Mouse (Mus musculus): Measurements from ENCODE around the gene Tmem177. TPM values are rescaled to one million over a fixed set of nuclear protein-coding genes. Genes with fewer than 3 reads are reported as not detected.

The Tmem177 gene
- polyA plus RNA-seq, 1 experiment, result 5.3 TPM

- no peak for DNase-seq (ENCODE audit: low read depth, low spot score)
- 62% methylated on average over 4 of the region's 4 CpGs for WGBS
These were observed 21.1 kb downstream of the Tmem177 start for GRCm38 (mm10) chr1:119891865-119892264.

GRCm38 (mm10) chr1:119891149-119891548 lies 21.9 kb downstream of the Tmem177 start:
- 79% methylated on average over 9 of the region's 9 CpGs for WGBS
- no peak for DNase-seq (ENCODE audit: low read depth, low spot score)

DNA sequence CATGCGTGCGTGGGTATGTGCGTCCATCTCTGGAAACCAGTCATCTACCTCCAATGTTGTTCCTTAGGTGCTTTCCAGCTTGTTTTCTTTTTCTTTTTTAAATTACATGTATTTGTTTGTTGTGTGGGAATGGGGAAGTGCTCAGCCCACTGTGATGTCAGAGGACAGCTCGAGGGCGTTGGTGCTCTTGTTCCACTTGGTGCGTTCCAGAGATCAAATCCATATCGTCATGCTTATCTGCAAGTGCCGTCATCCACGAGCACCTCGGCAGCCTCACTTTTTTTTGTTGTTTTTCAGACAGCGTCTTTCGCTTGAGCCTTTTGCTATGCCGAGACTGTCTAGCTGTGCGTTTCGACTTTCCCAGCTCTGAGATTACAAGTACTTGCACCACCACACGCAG lies 23.7 kb downstream of the Tmem177 start:
- WGBS, result 79% methylated on average over 16 of the region's 16 CpGs
- no peak for DNase-seq (ENCODE audit: low read depth, low spot score)

- WGBS, result 55% methylated on average over 7 of the region's 7 CpGs
- DNase-seq (ENCODE audit: low read depth, low spot score), result no peak
These were observed 26.7 kb downstream of the Tmem177 start for GRCm38 (mm10) chr1:119886320-119886719.

DNA sequence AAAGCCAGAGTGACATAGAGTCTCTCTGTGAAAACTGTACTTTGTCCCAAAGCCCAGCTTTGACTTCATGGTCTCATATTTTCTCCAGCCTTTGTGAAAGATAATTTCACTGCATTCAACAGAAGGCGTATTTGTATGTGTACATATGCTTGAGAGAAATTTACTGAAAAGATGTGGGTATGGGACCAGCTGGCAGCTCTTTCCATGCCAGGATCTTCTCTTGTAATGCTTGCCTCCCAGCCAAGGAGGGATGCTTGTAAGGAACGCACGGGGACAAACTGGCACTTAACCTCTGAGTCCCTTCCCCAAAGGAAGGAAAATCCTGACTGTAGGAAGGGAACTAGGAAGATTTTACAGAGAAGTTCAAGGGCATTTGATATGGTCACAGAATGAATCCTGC lies 28.7 kb downstream of the Tmem177 start:
- WGBS, result 82% methylated on average over 3 of the region's 3 CpGs
- DNase-seq (ENCODE audit: low read depth, low spot score), result no peak

DNA sequence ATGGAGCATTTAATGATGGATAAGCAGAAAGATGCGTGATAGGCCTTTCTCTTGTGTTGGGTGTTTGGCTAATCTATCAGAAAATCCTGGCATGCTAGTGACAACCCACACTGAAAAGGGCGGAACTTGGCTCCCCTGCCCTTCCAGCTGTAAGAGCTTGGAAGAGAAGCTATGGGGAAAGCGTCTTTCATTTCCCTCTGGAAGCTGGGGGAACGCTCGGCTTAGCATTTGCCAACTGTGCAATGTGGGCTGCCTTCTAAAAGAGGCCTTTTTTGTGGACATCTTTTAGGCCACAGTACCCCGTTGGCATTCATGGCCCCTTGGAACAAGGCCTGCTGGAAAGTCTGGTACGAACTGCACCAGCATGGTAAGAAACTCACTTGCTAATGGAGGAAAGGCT lies 34.1 kb downstream of the Tmem177 start:
- 76% methylated on average over 7 of the region's 7 CpGs for WGBS
- DNase-seq (ENCODE audit: low read depth, low spot score), result no peak

DNA sequence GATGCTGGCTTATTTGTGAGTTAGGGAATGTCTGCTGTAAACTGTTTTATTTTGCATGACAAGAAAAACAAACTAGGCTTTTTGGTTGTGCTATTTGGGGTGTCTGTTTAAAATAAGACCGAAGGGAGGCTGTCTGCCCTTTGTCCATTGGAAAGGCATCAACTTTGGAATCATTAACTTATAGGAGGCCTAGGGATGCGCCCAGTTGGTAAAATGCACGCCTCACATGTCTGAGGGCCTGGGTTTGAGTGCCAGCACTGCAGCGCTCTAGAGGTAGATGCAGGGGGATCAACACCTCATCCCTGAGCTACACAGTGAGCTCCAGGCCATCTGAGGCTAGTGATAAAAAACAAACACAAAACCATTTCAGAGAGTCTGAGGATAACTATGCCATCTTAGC lies 35.5 kb downstream of the Tmem177 start:
- WGBS, result 56% methylated on average over 4 of the region's 4 CpGs
- DNase-seq (ENCODE audit: low read depth, low spot score), result no peak

GRCm38 (mm10) chr1:119868395-119869161 lies 44.4 kb downstream of the Tmem177 start:
- no peak for DNase-seq (ENCODE audit: low read depth, low spot score)
- 74% methylated on average over 13 of the region's 13 CpGs for WGBS

GRCm38 (mm10) chr1:119867300-119867699 lies 45.7 kb downstream of the Tmem177 start:
- WGBS, result 37% methylated on average over 2 of the region's 2 CpGs
- no peak for DNase-seq (ENCODE audit: low read depth, low spot score)

DNA sequence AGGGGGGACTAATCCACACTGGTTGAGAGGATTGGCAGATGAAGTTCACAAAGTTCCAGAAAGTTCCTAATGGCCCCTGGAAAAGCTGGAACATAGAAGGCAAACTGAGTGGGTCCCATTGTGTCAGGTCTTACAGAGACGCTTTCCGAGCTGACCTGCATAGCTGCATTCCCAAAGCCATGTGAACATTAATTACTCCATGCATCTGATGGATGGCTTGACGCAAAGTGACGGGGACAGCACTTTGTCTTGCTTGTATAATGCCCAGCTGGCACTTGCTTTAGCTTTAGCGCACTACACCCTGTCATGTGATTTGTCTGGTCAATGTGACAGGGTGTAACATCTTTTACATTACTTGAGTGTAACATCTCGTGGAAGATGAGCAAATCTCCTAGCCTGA lies 47.7 kb downstream of the Tmem177 start:
- 86% methylated on average over 6 of the region's 6 CpGs for WGBS
- no peak for DNase-seq (ENCODE audit: low read depth, low spot score)

GRCm38 (mm10) chr1:119863507-119864296 lies 49.3 kb downstream of the Tmem177 start:
- DNase-seq (ENCODE audit: low read depth, low spot score), result no peak
- 57% methylated on average over 7 of the region's 7 CpGs for WGBS

DNA sequence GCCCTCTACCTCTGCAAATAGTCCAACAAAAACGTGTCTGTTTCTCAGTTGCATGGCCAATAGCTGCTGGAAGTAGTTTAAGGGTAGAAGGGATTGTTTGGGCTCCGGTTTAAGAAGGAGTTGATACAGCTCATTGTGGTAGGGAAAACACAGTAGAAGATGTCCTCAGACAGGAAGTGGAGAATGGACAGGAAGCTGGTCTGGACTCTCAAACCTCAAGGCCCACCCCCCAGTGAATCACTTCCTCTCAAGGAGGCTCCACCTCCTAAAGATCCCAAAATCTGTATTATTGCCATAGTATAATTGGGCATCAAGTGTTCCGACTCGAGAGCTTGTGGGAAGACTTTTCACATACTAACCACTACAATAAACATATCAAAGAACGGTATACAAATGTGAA lies 53.4 kb downstream of the Tmem177 start:
- 77% methylated on average over 5 of the region's 5 CpGs for WGBS

More for the DNA sequence above, 53.4 kb downstream of the Tmem177 start:
- DNase-seq (ENCODE audit: low read depth, low spot score), result no peak

Other genes starting within 250 kb of the Tmem177 start
- gene Ptpn4, start 75.6 kb downstream of the Tmem177 start, polyA plus RNA-seq (2012; rRNA removed), result 0.58 and 1.0 TPM in 2 replicates
- not detected in 2 replicates for gene Cfap221, start 84.0 kb upstream of the Tmem177 start, polyA plus RNA-seq (2012; rRNA removed)
- 0.67 and 0.78 TPM in 2 replicates for gene Sctr, start 93.7 kb upstream of the Tmem177 start, polyA plus RNA-seq (2012; rRNA removed)
- gene Tmem37, start 160.9 kb upstream of the Tmem177 start, polyA plus RNA-seq (2012; rRNA removed), result 73.0 and 108 TPM in 2 replicates
- gene Dbi, start 207.9 kb upstream of the Tmem177 start, polyA plus RNA-seq (2012; rRNA removed), result 679 and 842 TPM in 2 replicates
- gene 3110009E18Rik, start 208.0 kb upstream of the Tmem177 start, polyA plus RNA-seq (2012; rRNA removed), result 2.9 and 3.6 TPM in 2 replicates

Measured in large intestine, adult 2 months (tissue).